Mouse (Mus musculus): ENCODE results near the gene Kifc3. TPM values are rescaled to one million over a fixed set of nuclear protein-coding genes. Genes with fewer than 3 reads are reported as not detected.

Gene Kifc3
- polyA plus RNA-seq, 1 experiment, result 15.9 TPM

GRCm38 (mm10) chr8:95084744-95085431 lies 117.7 kb downstream of the Kifc3 start:
- H3K4me3 ChIP-seq (ENCODE audit: insufficient read depth, low read length), result no peak overlapping the region
- TF ChIP-seq CTCF (IDR thresholded peaks at IDR 0.05; ENCODE audit: low read depth, low read length), result no peak
- TF ChIP-seq POLR2A (IDR thresholded peaks at IDR 0.05; ENCODE audit: borderline replicate concordance, low read depth, low read length), result no peak
- H3K4me1 ChIP-seq (ENCODE audit: control insufficient read depth, insufficient read depth, low read length), result peaks cover 2% of the 10 kb centered on the region; the same call in 1 of the 2 replicates
- H3K27ac ChIP-seq (ENCODE audit: insufficient read depth, low read depth, low read length), result no peak overlapping the region

GRCm38 (mm10) chr8:95084261-95084660 lies 118.4 kb downstream of the Kifc3 start:
- Histone ChIP-seq H3K4me1 (ENCODE audit: control insufficient read depth, insufficient read depth, low read length) (peaks cover 2% of the 10 kb centered on the region; the same call in 1 of the 2 replicates), H3K4me3 (ENCODE audit: insufficient read depth, low read length) (no peak overlapping the region), H3K27ac (ENCODE audit: insufficient read depth, low read depth, low read length) (no peak overlapping the region)
- TF ChIP-seq POLR2A (IDR thresholded peaks at IDR 0.05; ENCODE audit: borderline replicate concordance, low read depth, low read length) (no peak), CTCF (IDR thresholded peaks at IDR 0.05; ENCODE audit: low read depth, low read length) (no peak)

GRCm38 (mm10) chr8:95081650-95082049 lies 121.0 kb downstream of the Kifc3 start:
- TF ChIP-seq POLR2A (IDR thresholded peaks at IDR 0.05; ENCODE audit: borderline replicate concordance, low read depth, low read length), result no peak
- no peak for TF ChIP-seq CTCF (IDR thresholded peaks at IDR 0.05; ENCODE audit: low read depth, low read length)
- H3K27ac ChIP-seq (ENCODE audit: insufficient read depth, low read depth, low read length), result no peak overlapping the region
- H3K4me1 ChIP-seq (ENCODE audit: control insufficient read depth, insufficient read depth, low read length), result peaks cover 2% of the 10 kb centered on the region; the same call in 1 of the 2 replicates
- H3K4me3 ChIP-seq (ENCODE audit: insufficient read depth, low read length), result peak overlapping the region; percentile 85

GRCm38 (mm10) chr8:95080381-95081341 lies 122.0 kb downstream of the Kifc3 start, which contains the start of gene Katnb1:
Katnb1 (plus strand) TSS chr8:95081186.
- TF ChIP-seq CTCF (IDR thresholded peaks at IDR 0.05; ENCODE audit: low read depth, low read length), result no peak
- no peak for TF ChIP-seq POLR2A (IDR thresholded peaks at IDR 0.05; ENCODE audit: borderline replicate concordance, low read depth, low read length)
- H3K4me3 ChIP-seq (ENCODE audit: insufficient read depth, low read length), result peak within 1 kb of the TSS; percentile 88
- peak within 1 kb of the TSS; percentile 60 for H3K27ac ChIP-seq (ENCODE audit: insufficient read depth, low read depth, low read length)
- peaks cover 2% of the 10 kb centered on the region; the same call in 1 of the 2 replicates for H3K4me1 ChIP-seq (ENCODE audit: control insufficient read depth, insufficient read depth, low read length)

GRCm38 (mm10) chr8:95079305-95079704 lies 123.3 kb downstream of the Kifc3 start:
- no peak for TF ChIP-seq CTCF (IDR thresholded peaks at IDR 0.05; ENCODE audit: low read depth, low read length)
- no peak for TF ChIP-seq POLR2A (IDR thresholded peaks at IDR 0.05; ENCODE audit: borderline replicate concordance, low read depth, low read length)
- Histone ChIP-seq H3K4me3 (ENCODE audit: insufficient read depth, low read length) (no peak overlapping the region), H3K4me1 (ENCODE audit: control insufficient read depth, insufficient read depth, low read length) (peaks cover 2% of the 10 kb centered on the region; the same call in 1 of the 2 replicates), H3K27ac (ENCODE audit: insufficient read depth, low read depth, low read length) (no peak overlapping the region)

- no peak for TF ChIP-seq CTCF (IDR thresholded peaks at IDR 0.05; ENCODE audit: low read depth, low read length)
- TF ChIP-seq POLR2A (IDR thresholded peaks at IDR 0.05; ENCODE audit: borderline replicate concordance, low read depth, low read length), result no peak
- Histone ChIP-seq H3K27ac (ENCODE audit: insufficient read depth, low read depth, low read length) (no peak overlapping the region), H3K4me3 (ENCODE audit: insufficient read depth, low read length) (no peak overlapping the region), H3K4me1 (ENCODE audit: control insufficient read depth, insufficient read depth, low read length) (peaks cover 2% of the 10 kb centered on the region; the same call in 1 of the 2 replicates)
Observed at GRCm38 (mm10) chr8:95078055-95078454, 124.6 kb downstream of the Kifc3 start.

GRCm38 (mm10) chr8:95076151-95076550 lies 126.5 kb downstream of the Kifc3 start:
- TF ChIP-seq CTCF (IDR thresholded peaks at IDR 0.05; ENCODE audit: low read depth, low read length) (no peak), POLR2A (IDR thresholded peaks at IDR 0.05; ENCODE audit: borderline replicate concordance, low read depth, low read length) (no peak)
- no peak overlapping the region for H3K4me3 ChIP-seq (ENCODE audit: insufficient read depth, low read length)
- no peaks in the 10 kb centered on the region for H3K4me1 ChIP-seq (ENCODE audit: control insufficient read depth, insufficient read depth, low read length)
- no peak overlapping the region for H3K27ac ChIP-seq (ENCODE audit: insufficient read depth, low read depth, low read length)

GRCm38 (mm10) chr8:95075504-95075903 lies 127.1 kb downstream of the Kifc3 start:
- Histone ChIP-seq H3K4me1 (ENCODE audit: control insufficient read depth, insufficient read depth, low read length) (no peaks in the 10 kb centered on the region), H3K27ac (ENCODE audit: insufficient read depth, low read depth, low read length) (no peak overlapping the region), H3K4me3 (ENCODE audit: insufficient read depth, low read length) (no peak overlapping the region)
- TF ChIP-seq POLR2A (IDR thresholded peaks at IDR 0.05; ENCODE audit: borderline replicate concordance, low read depth, low read length), result no peak

GRCm38 (mm10) chr8:95067582-95067981 lies 135.0 kb downstream of the Kifc3 start:
- Histone ChIP-seq H3K27ac (ENCODE audit: insufficient read depth, low read depth, low read length) (no peak overlapping the region), H3K4me3 (ENCODE audit: insufficient read depth, low read length) (no peak overlapping the region), H3K4me1 (ENCODE audit: control insufficient read depth, insufficient read depth, low read length) (no peaks in the 10 kb centered on the region)
- no peak for TF ChIP-seq POLR2A (IDR thresholded peaks at IDR 0.05; ENCODE audit: borderline replicate concordance, low read depth, low read length)
- peak; percentile 49; the same call in 1 of the 2 replicates for TF ChIP-seq CTCF (IDR thresholded peaks at IDR 0.05; ENCODE audit: low read depth, low read length)

Measured in bone marrow macrophage, adult 2 months (primary cell).